In the genomic region with DNA sequence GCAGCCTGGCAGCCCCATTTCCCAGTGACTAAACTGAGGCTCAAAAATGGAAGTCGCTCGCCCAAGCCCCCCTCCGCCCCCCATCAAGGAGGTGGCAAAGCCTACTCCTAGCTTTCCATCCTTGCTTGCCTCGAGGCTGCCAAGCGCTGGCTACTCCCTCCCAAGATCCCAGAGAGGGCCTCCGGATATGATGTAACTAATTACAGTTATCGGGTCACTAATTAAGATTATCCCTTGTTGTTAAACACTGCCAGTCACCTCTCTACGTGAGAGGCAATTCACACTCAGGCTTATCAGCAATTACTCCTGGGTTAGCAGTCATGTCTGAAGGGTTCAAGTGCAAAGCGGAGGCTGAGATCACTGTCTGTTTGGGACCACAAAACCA, we compare ENCODE assay signal across 8 mouse cellular contexts. TPM values are rescaled to one million over a fixed set of nuclear protein-coding genes. Genes with fewer than 3 reads are reported as not detected.
DNase-seq lines count a peak whose midpoint lies in the region; ATAC-seq and TF ChIP-seq lines count a peak whose summit lies in the region.

No protein-coding gene starts in this region.

- peak overlapping the region; percentile 96 for H3K9ac ChIP-seq in forebrain, embryonic 14.5 days (ENCODE audit: low read length)
- H3K9ac ChIP-seq in limb, embryonic 14.5 days (ENCODE audit: low read depth, low read length, severe bottlenecking), result peak overlapping the region; percentile 91

- no peak for DNase-seq in lung, adult 2 months
- DNase-seq in lung, postnatal 25 days (ENCODE audit: low spot score), result no peak
- DNase-seq in forebrain, embryonic 14.5 days (ENCODE audit: low spot score), result peak; percentile 68
- no peak for DNase-seq in limb, embryonic 14.5 days (ENCODE audit: low spot score)
- peak; percentile 62 for DNase-seq in retina, postnatal 7 days (ENCODE audit: low read depth, low spot score)
- no peak for DNase-seq in cerebellum, adult 9-10 months
- no peak for DNase-seq in thymus, postnatal 10 days (ENCODE audit: low spot score in 2 of 2)
- DNase-seq in adrenal gland, adult (ENCODE audit: inconsistent age in 2 of 2, low spot score in 1 of 2), result no peak

- H3K4me1 ChIP-seq in lung, adult 2 months (ENCODE audit: control insufficient read depth, insufficient read depth, low read length), result no peaks in the 10 kb centered on the region
- H3K4me1 ChIP-seq in forebrain, embryonic 14.5 days (ENCODE audit: control insufficient read depth, insufficient read depth, low read length), result peaks cover 23% of the 10 kb centered on the region
- peaks cover 13% of the 10 kb centered on the region for H3K4me1 ChIP-seq in limb, embryonic 14.5 days (ENCODE audit: control insufficient read depth, insufficient read depth, low read length)

- peak; percentile 45 for ATAC-seq in forebrain, embryonic 14.5 days
- ATAC-seq in limb, embryonic 14.5 days (ENCODE audit: low FRiP score, low read depth), result no peak

- peak overlapping the region; percentile 47 for H3K4me3 ChIP-seq in lung, adult 2 months (replicated peaks; ENCODE audit: extremely low read depth, low read depth, low read length)
- H3K4me3 ChIP-seq in forebrain, embryonic 14.5 days (ENCODE audit: low read depth, low read length), result peak overlapping the region; percentile 63
- H3K4me3 ChIP-seq in limb, embryonic 14.5 days (replicated peaks; ENCODE audit: low read length), result peak overlapping the region; percentile 62

- no peaks in the 10 kb centered on the region for H3K9me3 ChIP-seq in forebrain, embryonic 14.5 days (replicated peaks; ENCODE audit: control insufficient read depth, low read length)
- H3K9me3 ChIP-seq in limb, embryonic 14.5 days (ENCODE audit: control insufficient read depth, low read length), result no peaks in the 10 kb centered on the region

- 34% methylated on average over 9 of the region's 9 CpGs for WGBS in lung, adult 2 months
- 8% methylated on average over 9 of the region's 9 CpGs for WGBS in forebrain, embryonic 14.5 days
- whole genome bisulfite sequencing in limb, embryonic 14.5 days, result 16% methylated on average over 9 of the region's 9 CpGs

- H3K27me3 ChIP-seq in forebrain, embryonic 14.5 days (replicated peaks; ENCODE audit: control insufficient read depth, insufficient read depth, low read length), result no peaks in the 10 kb centered on the region
- no peaks in the 10 kb centered on the region for H3K27me3 ChIP-seq in limb, embryonic 14.5 days (ENCODE audit: control insufficient read depth, insufficient read depth, low read length)

- H3K36me3 ChIP-seq in forebrain, embryonic 14.5 days (ENCODE audit: control insufficient read depth, insufficient read depth, low read length), result peaks cover 11% of the 10 kb centered on the region
- H3K36me3 ChIP-seq in limb, embryonic 14.5 days (ENCODE audit: control insufficient read depth, insufficient read depth, low read length), result 0 out of 2 replicates have a peak, but pooled peaks cover 4% of the 10 kb centered on the region

- TF ChIP-seq CTCF in lung, adult 2 months (IDR thresholded peaks at IDR 0.05; ENCODE audit: insufficient read depth, low read length), result no peak

- TF ChIP-seq POLR2A in lung, adult 2 months (IDR thresholded peaks at IDR 0.05; ENCODE audit: borderline replicate concordance, extremely low read depth, low read depth, low read length), result no peak
- TF ChIP-seq POLR2A in limb, embryonic 14.5 days (IDR thresholded peaks at IDR 0.05; ENCODE audit: borderline replicate concordance, extremely low read depth, insufficient read depth, insufficient read length), result no peak

- H3K27ac ChIP-seq in forebrain, embryonic 14.5 days (ENCODE audit: low read depth, low read length), result peak overlapping the region; percentile 96
- H3K27ac ChIP-seq in limb, embryonic 14.5 days (replicated peaks; ENCODE audit: low read depth, low read length), result 0 out of 2 replicates have a peak overlapping the region, but pooled peaks have one; percentile 83

- peak overlapping the region; percentile 75 for H3K4me2 ChIP-seq in forebrain, embryonic 14.5 days (ENCODE audit: low read length)
- H3K4me2 ChIP-seq in limb, embryonic 14.5 days (replicated peaks; ENCODE audit: low read depth, low read length, severe bottlenecking), result peak overlapping the region; percentile 66

RNA-seq across cellular contexts. Expression of a gene that starts 16.6 kb away (rescaled TPM):
- polyA plus RNA-seq in lung, adult 2 months (2012; rRNA removed), result 29.2 and 34.6 TPM in 2 replicates
- 15.0 and 17.7 TPM in 2 replicates for polyA plus RNA-seq in forebrain, embryonic 14.5 days (2014; fragmentation: Nextera tagmentation; extraction: Ambion mirVana)
- 19.5 and 25.4 TPM in 2 replicates for polyA plus RNA-seq in limb, embryonic 14.5 days (2012; rRNA removed)
- polyA plus RNA-seq in limb, embryonic 14.5 days (2014; fragmentation: Nextera tagmentation; extraction: Ambion mirVana), result 13.7 and 15.2 TPM in 2 replicates

RNA-seq across cellular contexts. Expression of a gene that starts 51.1 kb away (rescaled TPM):
- 40.6 and 49.6 TPM in 2 replicates for polyA plus RNA-seq in lung, adult 2 months (2012; rRNA removed)
- polyA plus RNA-seq in forebrain, embryonic 14.5 days (2014; fragmentation: Nextera tagmentation; extraction: Ambion mirVana), result 23.1 and 32.8 TPM in 2 replicates
- polyA plus RNA-seq in limb, embryonic 14.5 days (2012; rRNA removed), result 119 and 145 TPM in 2 replicates
- 47.8 and 57.2 TPM in 2 replicates for polyA plus RNA-seq in limb, embryonic 14.5 days (2014; fragmentation: Nextera tagmentation; extraction: Ambion mirVana)

Comparison
In these comparisons a context has a peak if more than half of its experiments do, and no peak if none do; other contexts are left out.
1. DNase-seq: peak in forebrain, embryonic 14.5 days (single experiment) and retina, postnatal 7 days (single experiment); none in lung, adult 2 months (single experiment), lung, postnatal 25 days (single experiment), limb, embryonic 14.5 days (single experiment), cerebellum, adult 9-10 months (single experiment), thymus, postnatal 10 days (0 of 2) and adrenal gland, adult (0 of 2).
2. Peak in every context shown above with its lines, with median percentiles within 50 percentile points of each other: H3K4me3 ChIP-seq.